Mouse (Mus musculus) cerebral cortex, adult 2 months (tissue): ENCODE data around the gene Wdr17.

Source experiments
- WGBS: fragments of 180-500 bp; shearing (Covaris S2); methylation state at CpG from one replicate; pipeline ENCODE4 v1.1.7; 2018; 5-methylcytosine and 5-hydroxymethylcytosine counted together

Wdr17 gene

DNA sequence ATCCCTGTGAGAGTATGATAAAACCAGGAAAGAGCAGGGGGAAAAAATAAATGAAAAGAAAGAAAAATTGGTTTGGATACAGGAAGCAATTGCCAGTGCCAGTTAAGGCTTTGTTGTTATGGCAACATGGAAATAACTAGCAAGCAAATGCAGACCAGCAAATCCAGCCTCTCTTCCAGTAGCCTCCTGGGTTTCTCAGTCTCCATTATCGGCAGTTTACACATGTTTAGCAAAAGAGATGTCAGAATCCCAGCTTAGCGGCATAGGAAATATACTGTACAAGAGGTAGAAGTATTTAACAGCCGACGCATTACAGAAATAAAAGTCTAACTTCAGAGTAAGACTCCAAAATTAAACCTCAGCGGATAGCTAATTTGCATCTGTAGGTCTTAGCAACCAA, 292.4 kb downstream of the Wdr17 start:
- 36% methylated on average over 5 of the region's 5 CpGs for WGBS

GRCm38 (mm10) chr8:54582886-54583285, 304.1 kb downstream of the Wdr17 start:
- WGBS, result 53% methylated on average over 1 of the region's 1 CpGs

- WGBS, result 85% methylated on average over 3 of the region's 3 CpGs
Measured at GRCm38 (mm10) chr8:54581436-54581835, 305.5 kb downstream of the Wdr17 start.
